Mouse (Mus musculus) kidney, postnatal 0 days (tissue): ENCODE data around the gene Sulf2. TPM values are rescaled to one million over a fixed set of nuclear protein-coding genes. Genes with fewer than 3 reads are reported as not detected.
A peak's percentile ranks its signal among the peaks of the same experiment; 100 is the strongest.

ENCODE experiments used
- ATAC-seq: fragments of 200-750 bp; cut with Nextera tagmentation; replicated peaks from 2 replicates; pipeline ENCODE4 v1.8.0; 2017; ENCODE audit warnings: low read depth, moderate number of reproducible peaks, moderate TSS enrichment, moderate library complexity; ENCODE audit not compliant: low FRiP score
- DNase-seq: peaks from one replicate; pipeline ENCODE4 v3.0.0-alpha.2; 2016; ENCODE audit warnings: low spot score
- H3K27ac ChIP-seq: fragments of 300-500 bp; sonication (generic); 2 replicates; pipeline ENCODE4 v1.5.1; 2014; ENCODE audit warnings: mild to moderate bottlenecking
- H3K27me3 ChIP-seq: fragments of 300-500 bp; sonication (generic); 2 replicates; pipeline ENCODE4 v1.6.1; 2014; ENCODE audit warnings: low read length, mixed read lengths; ENCODE audit not compliant: insufficient read depth
- H3K36me3 ChIP-seq: fragments of 300-500 bp; sonication (generic); 2 replicates; pipeline ENCODE4 v1.6.1; 2014; ENCODE audit warnings: low read length, mixed read lengths; ENCODE audit not compliant: insufficient read depth
- H3K4me1 ChIP-seq: fragments of 300-500 bp; sonication (generic); replicated peaks from 2 replicates; pipeline ENCODE4 v1.6.1; 2014; ENCODE audit warnings: antibody characterized with exemption, low read length, mixed read lengths; ENCODE audit not compliant: insufficient read depth
- H3K4me2 ChIP-seq: fragments of 300-500 bp; sonication (generic); 2 replicates; pipeline ENCODE4 v1.6.1; 2014; ENCODE audit warnings: mild to moderate bottlenecking, low read length, moderate library complexity, mixed read lengths
- H3K4me3 ChIP-seq: fragments of 300-500 bp; sonication (generic); replicated peaks from 2 replicates; pipeline ENCODE4 v1.5.1; 2014; ENCODE audit warnings: low read depth, low read length
- H3K9ac ChIP-seq: fragments of 300-500 bp; sonication (generic); 2 replicates; pipeline ENCODE4 v1.6.1; 2014; ENCODE audit warnings: low read depth, low read length
- H3K9me3 ChIP-seq: fragments of 300-500 bp; sonication (generic); replicated peaks from 2 replicates; pipeline ENCODE4 v1.6.1; 2016; ENCODE audit warnings: low read length, inconsistent platforms, mixed read lengths
- CTCF ChIP-seq: IDR thresholded peaks from 2 replicates; pipeline ENCODE4 v1.5.1; 2016; ENCODE audit warnings: antibody characterized with exemption, low read depth, mild to moderate bottlenecking, moderate library complexity
- WGBS: fragments of 180-500 bp; shearing (Covaris S2); extraction: QIAGEN DNeasy Blood & Tissue Kit; methylation state at CpG from one replicate; pipeline ENCODE4 v1.1.7; 2014; 5-methylcytosine and 5-hydroxymethylcytosine counted together
- polyA plus RNA-seq: library from polyadenylated mRNA; unstranded; fragments of >200 nt; fragmentation: Nextera tagmentation; extraction: Ambion mirVana; gene quantifications from 2 replicates; pipeline ENCODE4 v1.2.1, GENCODE M21; 2015

Gene Sulf2
- polyA plus RNA-seq, 1 experiment from 2014 or later = 45.1 TPM

- H3K9me3 ChIP-seq = no peaks in the 10 kb centered on the region
- DNase-seq (no peak), ATAC-seq (no peak)
- no peaks in the 10 kb centered on the region for H3K4me1 ChIP-seq
- H3K27me3 ChIP-seq = no peaks in the 10 kb centered on the region
- H3K4me2 ChIP-seq = no peak overlapping the region
- H3K27ac ChIP-seq = no peak overlapping the region
- peaks cover 65% of the 10 kb centered on the region for H3K36me3 ChIP-seq
- TF ChIP-seq CTCF = no peak
- no peak overlapping the region for H3K9ac ChIP-seq
- H3K4me3 ChIP-seq = no peak overlapping the region
- 94% methylated on average over 7 of the region's 7 CpGs for WGBS
These were observed 103.5 kb downstream of the Sulf2 start for GRCm38 (mm10) chr2:166051966-166052365.

- no peaks in the 10 kb centered on the region for H3K9me3 ChIP-seq
- H3K27ac ChIP-seq = no peak overlapping the region
- TF ChIP-seq CTCF = no peak
- ATAC-seq (no peak), DNase-seq (no peak)
- H3K27me3 ChIP-seq = no peaks in the 10 kb centered on the region
- peaks cover 61% of the 10 kb centered on the region for H3K36me3 ChIP-seq
- no peak overlapping the region for H3K4me2 ChIP-seq
- no peak overlapping the region for H3K9ac ChIP-seq
- no peak overlapping the region for H3K4me3 ChIP-seq
- 89% methylated on average over 17 of the region's 17 CpGs for WGBS
- no peaks in the 10 kb centered on the region for H3K4me1 ChIP-seq
These were observed 104.0 kb downstream of the Sulf2 start for GRCm38 (mm10) chr2:166051421-166051820.

GRCm38 (mm10) chr2:166048852-166049251, 106.6 kb downstream of the Sulf2 start:
- WGBS = 71% methylated on average over 7 of the region's 7 CpGs
- ATAC-seq (no peak), DNase-seq (no peak)
- peaks cover 44% of the 10 kb centered on the region for H3K36me3 ChIP-seq
- no peak overlapping the region for H3K9ac ChIP-seq
- no peaks in the 10 kb centered on the region; the same call in 1 of the 2 replicates for H3K4me1 ChIP-seq
- TF ChIP-seq CTCF = no peak
- no peak overlapping the region for H3K4me2 ChIP-seq
- no peaks in the 10 kb centered on the region for H3K9me3 ChIP-seq
- no peaks in the 10 kb centered on the region for H3K27me3 ChIP-seq
- no peak overlapping the region for H3K27ac ChIP-seq
- no peak overlapping the region for H3K4me3 ChIP-seq

- Histone ChIP-seq H3K9ac (no peak overlapping the region), H3K27ac (no peak overlapping the region), H3K4me2 (no peak overlapping the region), H3K4me1 (no peaks in the 10 kb centered on the region; the same call in 1 of the 2 replicates), H3K36me3 (peaks cover 41% of the 10 kb centered on the region), H3K9me3 (no peaks in the 10 kb centered on the region), H3K27me3 (no peaks in the 10 kb centered on the region), H3K4me3 (no peak overlapping the region)
- ATAC-seq (no peak), DNase-seq (no peak)
- 91% methylated on average over 4 of the region's 4 CpGs for WGBS
- TF ChIP-seq CTCF = no peak
These were observed 107.5 kb downstream of the Sulf2 start for GRCm38 (mm10) chr2:166047931-166048330.

- H3K27me3 ChIP-seq = no peaks in the 10 kb centered on the region
- H3K9me3 ChIP-seq = no peaks in the 10 kb centered on the region
- DNase-seq (peak; percentile 64), ATAC-seq (no peak)
- peak; percentile 87 for TF ChIP-seq CTCF
- WGBS = 48% methylated on average over 10 of the region's 10 CpGs
- H3K4me1 ChIP-seq = peaks cover 13% of the 10 kb centered on the region
- peak overlapping the region; percentile 2; the same call in 1 of the 2 replicates for H3K9ac ChIP-seq
- H3K27ac ChIP-seq = peak overlapping the region; percentile 9; the same call in 1 of the 2 replicates
- H3K4me3 ChIP-seq = no peak overlapping the region
- no peak overlapping the region for H3K4me2 ChIP-seq
- H3K36me3 ChIP-seq = peaks cover 23% of the 10 kb centered on the region; the same call in 1 of the 2 replicates
These were observed 109.6 kb downstream of the Sulf2 start for GRCm38 (mm10) chr2:166045549-166046501.

GRCm38 (mm10) chr2:166045006-166045405, 110.5 kb downstream of the Sulf2 start:
- no peak for TF ChIP-seq CTCF
- H3K27ac ChIP-seq = peak overlapping the region; percentile 9; the same call in 1 of the 2 replicates
- WGBS = 54% methylated on average over 2 of the region's 2 CpGs

More at GRCm38 (mm10) chr2:166045006-166045405, 110.5 kb downstream of the Sulf2 start:
- H3K4me2 ChIP-seq = no peak overlapping the region
- peaks cover 14% of the 10 kb centered on the region for H3K4me1 ChIP-seq
- no peak overlapping the region for H3K9ac ChIP-seq
- DNase-seq = no peak
- peaks cover 18% of the 10 kb centered on the region; the same call in 1 of the 2 replicates for H3K36me3 ChIP-seq
- no peaks in the 10 kb centered on the region for H3K27me3 ChIP-seq
- no peak for ATAC-seq
- no peaks in the 10 kb centered on the region for H3K9me3 ChIP-seq
- no peak overlapping the region for H3K4me3 ChIP-seq
